Mouse (Mus musculus) CH12.LX (cell line): Measurements from ENCODE around the gene Tubg1. TPM values are rescaled to one million over a fixed set of nuclear protein-coding genes. Genes with fewer than 3 reads are reported as not detected.

ENCODE experiments used
- DNase-seq: peaks from one replicate; pipeline ENCODE4 v3.0.0-alpha.2; 2013; ENCODE audit errors: extremely low read depth
- H3K27ac ChIP-seq: 2 replicates; pipeline ENCODE4 v1.5.1; 2012; ENCODE audit warnings: low read depth, mild to moderate bottlenecking, control low read depth, moderate library complexity; ENCODE audit not compliant: insufficient read depth
- H3K27me3 ChIP-seq: replicated peaks from 2 replicates; pipeline ENCODE3; 2012; ENCODE audit warnings: inconsistent platforms
- H3K36me3 ChIP-seq, 2 experiments: replicated peaks in 1 of 2; 2 replicates each; pipeline versions ENCODE3 to v1.6.1; 2012; ENCODE audit warnings: inconsistent platforms in 1 of 2, low read length in 1 of 2, mild to moderate bottlenecking in 1 of 2, mixed read lengths in 1 of 2, moderate library complexity in 1 of 2; ENCODE audit not compliant: control insufficient read depth in 1 of 2, insufficient read depth in 1 of 2
- H3K4me1 ChIP-seq, 2 experiments: 2 replicates each; pipeline ENCODE4 v1.6.1; 2012; ENCODE audit warnings: inconsistent platforms in 1 of 2, moderate library complexity in 1 of 2; ENCODE audit not compliant: insufficient read depth in 2 of 2, control insufficient read depth in 1 of 2
- H3K4me2 ChIP-seq: 2 replicates; pipeline ENCODE4 v1.6.1; 2012; ENCODE audit warnings: low read depth, mild to moderate bottlenecking, control low read depth; ENCODE audit not compliant: poor library complexity, insufficient read depth, severe bottlenecking
- H3K4me3 ChIP-seq, 3 experiments: fragments of 150-350 bp in 1 of 3; sonication (generic) in 1 of 3; replicated peaks in 1 of 3; 2 replicates each; pipeline versions ENCODE3 to v1.5.1; 2011 to 2012; ENCODE audit warnings: low read depth in 2 of 3, low read length in 2 of 3, mild to moderate bottlenecking in 2 of 3, moderate library complexity in 2 of 3, control low read depth in 1 of 3, improper control_type of control experiment in 1 of 3, inconsistent platforms in 1 of 3, mixed read lengths in 1 of 3; ENCODE audit not compliant: poor library complexity in 1 of 3
- H3K79me2 ChIP-seq: replicated peaks from 2 replicates; pipeline ENCODE4 v1.6.1; 2012; ENCODE audit warnings: mild to moderate bottlenecking, moderate library complexity; ENCODE audit not compliant: control insufficient read depth, poor library complexity, insufficient read depth, severe bottlenecking; ENCODE audit errors: extremely low read depth
- H3K9ac ChIP-seq: 2 replicates; pipeline ENCODE4 v1.6.1; 2012; ENCODE audit warnings: low read depth, mild to moderate bottlenecking, control low read depth, moderate library complexity; ENCODE audit not compliant: insufficient read depth
- H3K9me3 ChIP-seq: replicated peaks from 2 replicates; pipeline ENCODE3; 2012; ENCODE audit warnings: low read length, inconsistent platforms, mixed read lengths
- BHLHE40 ChIP-seq: IDR thresholded peaks from 2 replicates; pipeline ENCODE4 v1.6.1; 2011; ENCODE audit warnings: mild to moderate bottlenecking, low read depth, low read length, improper control_type of control experiment
- CHD1 ChIP-seq: IDR thresholded peaks from 2 replicates; pipeline ENCODE4 v1.6.1; 2012; ENCODE audit warnings: low read depth, low read length, improper control_type of control experiment, inconsistent platforms
- CTCF ChIP-seq, 2 experiments: IDR thresholded peaks in 1 of 2; conservative IDR thresholded peaks in 1 of 2; 2 replicates each; pipeline ENCODE4 v1.5.1; 2011 to 2012; ENCODE audit warnings: low read depth in 2 of 2, low read length in 2 of 2, improper control_type of control experiment in 1 of 2, inconsistent platforms in 1 of 2, mild to moderate bottlenecking in 1 of 2, moderate library complexity in 1 of 2
- E2F4 ChIP-seq: IDR thresholded peaks from 2 replicates; pipeline ENCODE4 v1.6.1; 2011; ENCODE audit warnings: low read depth, low read length, improper control_type of control experiment; ENCODE audit not compliant: insufficient replicate concordance
- ELF1 ChIP-seq: IDR thresholded peaks from 2 replicates; pipeline ENCODE4 v1.6.1; 2014; ENCODE audit warnings: low read depth, mild to moderate bottlenecking, inconsistent platforms, low read length, improper control_type of control experiment
- ETS1 ChIP-seq: conservative IDR thresholded peaks from 2 replicates; pipeline ENCODE4 v1.6.1; 2012; ENCODE audit warnings: low read depth, mild to moderate bottlenecking, inconsistent platforms, low read length, improper control_type of control experiment, moderate library complexity
- HCFC1 ChIP-seq: IDR thresholded peaks from 2 replicates; pipeline ENCODE4 v1.6.1; 2012; ENCODE audit warnings: low read depth, mild to moderate bottlenecking, inconsistent platforms, low read length, improper control_type of control experiment
- JUND ChIP-seq: conservative IDR thresholded peaks from 2 replicates; pipeline ENCODE4 v1.6.1; 2011; ENCODE audit warnings: low read depth, low read length, improper control_type of control experiment
- KAT2A ChIP-seq: IDR thresholded peaks from 2 replicates; pipeline ENCODE4 v1.6.1; 2012; ENCODE audit warnings: low read length, improper control_type of control experiment, inconsistent platforms; ENCODE audit not compliant: insufficient replicate concordance
- MAFK ChIP-seq: IDR thresholded peaks from 2 replicates; pipeline ENCODE4 v1.6.1; 2011; ENCODE audit warnings: low read length, improper control_type of control experiment; ENCODE audit not compliant: insufficient replicate concordance
- MAZ ChIP-seq: IDR thresholded peaks from 2 replicates; pipeline ENCODE4 v1.6.1; 2012; ENCODE audit warnings: low read depth, mild to moderate bottlenecking, inconsistent platforms, low read length, improper control_type of control experiment, moderate library complexity
- MEF2A ChIP-seq: IDR thresholded peaks from 2 replicates; pipeline ENCODE4 v1.6.1; 2014; ENCODE audit warnings: low read depth, mild to moderate bottlenecking, inconsistent platforms, low read length, improper control_type of control experiment, borderline replicate concordance
- MXI1 ChIP-seq: IDR thresholded peaks from 2 replicates; pipeline ENCODE4 v1.6.1; 2011; ENCODE audit warnings: mild to moderate bottlenecking, low read depth, low read length, improper control_type of control experiment
- NELFE ChIP-seq: IDR thresholded peaks from 2 replicates; pipeline ENCODE4 v1.6.1; 2011; ENCODE audit warnings: low read depth, low read length, improper control_type of control experiment
- NRF1 ChIP-seq: IDR thresholded peaks from 2 replicates; pipeline ENCODE4 v1.6.1; 2014; ENCODE audit warnings: low read depth, mild to moderate bottlenecking, inconsistent platforms, low read length, improper control_type of control experiment, moderate library complexity
- POLR2A ChIP-seq: IDR thresholded peaks from 2 replicates; pipeline ENCODE4 v1.6.1; 2011; ENCODE audit warnings: low read depth, mild to moderate bottlenecking, improper control_type of control experiment, low read length
- POLR2AphosphoS2 ChIP-seq: IDR thresholded peaks from 2 replicates; pipeline ENCODE4 v1.6.1; 2011; ENCODE audit warnings: low read depth, low read length, improper control_type of control experiment
- RAD21 ChIP-seq: IDR thresholded peaks from 2 replicates; pipeline ENCODE4 v1.6.1; 2011; ENCODE audit warnings: low read depth, mild to moderate bottlenecking, low read length, improper control_type of control experiment, moderate library complexity
- RCOR1 ChIP-seq: conservative IDR thresholded peaks from 2 replicates; pipeline ENCODE4 v1.6.1; 2012; ENCODE audit warnings: low read depth, mild to moderate bottlenecking, inconsistent platforms, low read length, improper control_type of control experiment
- SMC3 ChIP-seq: IDR thresholded peaks from 2 replicates; pipeline ENCODE4 v1.6.1; 2011; ENCODE audit warnings: low read depth, low read length, improper control_type of control experiment
- TBP ChIP-seq: conservative IDR thresholded peaks from 2 replicates; pipeline ENCODE4 v1.6.1; 2011; ENCODE audit warnings: low read depth, low read length, improper control_type of control experiment
- TCF12 ChIP-seq: IDR thresholded peaks from 2 replicates; pipeline ENCODE4 v1.6.1; 2014; ENCODE audit warnings: low read depth, mild to moderate bottlenecking, inconsistent platforms, low read length, improper control_type of control experiment
- UBTF ChIP-seq: IDR thresholded peaks from 2 replicates; pipeline ENCODE4 v1.6.1; 2012; ENCODE audit warnings: low read depth, mild to moderate bottlenecking, inconsistent platforms, low read length, improper control_type of control experiment, moderate library complexity
- USF1 ChIP-seq: IDR thresholded peaks from 2 replicates; pipeline ENCODE4 v1.6.1; 2014; ENCODE audit warnings: low read depth, mild to moderate bottlenecking, inconsistent platforms, low read length, improper control_type of control experiment
- USF2 ChIP-seq: conservative IDR thresholded peaks from 2 replicates; pipeline ENCODE4 v1.6.1; 2011; ENCODE audit warnings: low read depth, low read length, improper control_type of control experiment
- ZC3H11A ChIP-seq: IDR thresholded peaks from 2 replicates; pipeline ENCODE4 v1.6.1; 2012; ENCODE audit warnings: low read depth, mild to moderate bottlenecking, inconsistent platforms, low read length, improper control_type of control experiment
- ZNF384 ChIP-seq: IDR thresholded peaks from 2 replicates; pipeline ENCODE4 v1.6.1; 2012; ENCODE audit warnings: low read depth, low read length, improper control_type of control experiment, inconsistent platforms
- dilution Hi-C: fragments of 300-500 bp; cut with MboI; formaldehyde crosslinking; loops from 2 replicates; pipeline ENCODE4 v1.14.3; 2020; ENCODE audit warnings: low sequenced_read_pairs; ENCODE audit not compliant: extremely low pct_unique_long_range_greater_than_20kb, extremely low pct_ligation_motif_present
- in situ Hi-C: fragments of 300-500 bp; cut with MboI; formaldehyde crosslinking; loops from 3 replicates; pipeline ENCODE4 v1.14.3; 2019; ENCODE audit warnings: low sequenced_read_pairs, low pct_ligation_motif_present, low pct_unique_long_range_greater_than_20kb, mixed read lengths
- polyA plus RNA-seq: library from polyadenylated mRNA; unstranded; fragments of >175 nt; gene quantifications from 2 replicates; pipeline ENCODE4 v1.2.1, GENCODE M21; 2012; ENCODE audit warnings: low read depth; ENCODE audit not compliant: insufficient read length
- total RNA-seq, 2 experiments: library from RNA; depleted of rRNA; stranded (reverse); fragments of 300-350 nt in 1 of 2; fragments of >200 nt in 1 of 2; gene quantifications; 2 replicates each; pipeline ENCODE4 v1.2.3; 2012 to 2014

Gene Tubg1
- total and polyA plus RNA-seq, 3 experiments, result 57.4 to 190 (median 108) TPM

DNA sequence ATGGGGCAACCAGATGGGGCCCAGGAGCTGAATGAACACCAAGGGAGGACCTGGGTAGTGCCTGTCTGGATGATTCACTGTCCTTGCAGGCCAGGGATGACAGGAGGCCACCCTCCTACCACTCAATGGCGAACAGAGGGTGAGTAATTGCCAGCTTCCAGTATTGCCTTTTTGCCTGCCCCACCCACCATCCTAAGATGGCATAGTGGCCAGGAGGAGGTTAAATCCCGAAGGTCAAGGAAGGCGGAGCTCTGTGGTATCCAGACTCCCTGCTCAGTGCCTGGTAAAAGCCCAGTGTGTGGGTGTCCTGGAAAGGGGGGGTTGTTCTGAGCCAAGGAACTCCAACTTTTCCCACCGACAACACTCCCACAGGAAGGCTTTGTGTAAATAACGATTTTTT lies 42.6 kb downstream of the Tubg1 start:
- no peak overlapping the region for H3K4me3 ChIP-seq
- H3K4me2 ChIP-seq, result no peak overlapping the region
- dilution Hi-C loops, result no loop called here

DNA sequence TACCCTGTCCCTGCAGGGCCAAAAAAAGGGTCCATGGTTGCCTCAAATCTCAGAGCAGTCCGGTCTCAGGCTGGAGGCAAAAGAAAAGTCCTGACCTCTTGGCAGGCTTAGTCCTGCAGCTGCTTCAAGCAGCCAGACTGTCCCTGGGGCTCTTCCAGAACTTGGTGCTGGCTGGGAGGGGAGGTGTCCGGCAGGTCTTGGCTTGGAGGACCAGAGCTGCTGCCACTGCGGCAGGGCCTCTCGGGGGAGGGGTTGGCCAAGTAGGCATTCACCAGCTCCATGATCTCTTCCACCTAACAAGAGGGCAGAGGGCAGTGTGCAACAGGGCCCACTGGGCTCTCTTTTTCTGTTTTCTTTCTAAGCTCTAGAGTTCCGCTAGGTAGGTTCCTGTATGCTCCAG lies 43.0 kb downstream of the Tubg1 start:
- H3K36me3 ChIP-seq, result peaks cover 65 to 88% of the 10 kb centered on the region in 2 experiments

More for the DNA sequence above, 42.6 kb downstream of the Tubg1 start:
- H3K4me1 ChIP-seq, result peaks cover 1 to 5% of the 10 kb centered on the region in 2 experiments; a peak in 2 of 4 replicates
- no peak for DNase-seq
- no peak overlapping the region for H3K27ac ChIP-seq
- H3K27me3 ChIP-seq, result no peaks in the 10 kb centered on the region
- peaks cover 61 to 88% of the 10 kb centered on the region in 2 experiments for H3K36me3 ChIP-seq
- H3K9me3 ChIP-seq, result no peaks in the 10 kb centered on the region
- TF ChIP-seq POLR2AphosphoS2 (no peak), RCOR1 (no peak), ETS1 (no peak), MXI1 (no peak), MEF2A (no peak), CHD1 (no peak), JUND (no peak), ZC3H11A (no peak), ZNF384 (no peak), TCF12 (no peak), KAT2A (no peak), MAZ (no peak), NRF1 (no peak), USF2 (no peak), ELF1 (no peak), NELFE (no peak), HCFC1 (no peak), MAFK (no peak), BHLHE40 (no peak)
- H3K79me2 ChIP-seq, result no peaks in the 10 kb centered on the region
- no peak overlapping the region for H3K9ac ChIP-seq
- in situ Hi-C loops, result no loop called here

More for the DNA sequence above, 43.0 kb downstream of the Tubg1 start:
- Histone ChIP-seq H3K27ac (no peak overlapping the region), H3K4me1 (peaks cover 0 to under 1% of the 10 kb centered on the region in 2 experiments; a peak in 1 of 4 replicates), H3K4me3 (no peak overlapping the region), H3K9ac (no peak overlapping the region), H3K27me3 (no peaks in the 10 kb centered on the region), H3K9me3 (no peaks in the 10 kb centered on the region), H3K4me2 (no peak overlapping the region), H3K79me2 (no peaks in the 10 kb centered on the region)
- dilution Hi-C loops (no loop called here), in situ Hi-C loops (no loop called here)
- no peak for TF ChIP-seq RCOR1
- no peak for TF ChIP-seq TBP
- TF ChIP-seq RAD21, result no peak
- no peak for TF ChIP-seq UBTF
- no peak for TF ChIP-seq CTCF (conservative IDR thresholded peaks at IDR 0.05 in 1 of 2, IDR thresholded peaks at IDR 0.05 in 1 of 2; ENCODE audit: low read depth in 2 of 2, low read length in 2 of 2)
- no peak for TF ChIP-seq USF1
- TF ChIP-seq E2F4, result no peak
- no peak for TF ChIP-seq TCF12
- TF ChIP-seq USF2, result no peak
- no peak for TF ChIP-seq SMC3
- no peak for TF ChIP-seq POLR2A
- no peak for TF ChIP-seq HCFC1
- DNase-seq, result no peak
